Comparison of ENCODE assay signal across 17 mouse cellular contexts in the genomic region with DNA sequence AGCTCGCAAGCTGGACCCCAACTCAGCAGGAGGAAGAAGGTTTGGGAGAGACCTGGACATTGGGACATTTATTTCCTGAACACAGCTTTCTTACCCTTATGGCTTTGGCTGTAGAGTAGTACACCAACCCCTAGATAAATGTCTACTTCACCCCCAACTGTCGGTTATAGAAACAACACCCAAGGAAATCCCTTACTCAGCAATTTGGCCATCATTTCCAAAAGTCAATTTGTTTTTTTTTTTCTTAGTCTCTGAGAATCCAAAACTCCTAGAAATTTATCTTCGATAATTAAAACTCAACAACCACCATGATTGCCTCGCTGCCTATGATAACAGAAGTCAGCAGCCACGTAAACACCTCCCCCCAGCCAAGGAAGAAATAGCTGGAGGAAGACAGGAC. TPM values are rescaled to one million over a fixed set of nuclear protein-coding genes. Genes with fewer than 3 reads are reported as not detected.
DNase-seq lines count a peak whose midpoint lies in the region; ATAC-seq and TF ChIP-seq lines count a peak whose summit lies in the region.
"Had no signal": no experiment of that assay in that cellular context is flagged by ENCODE, and none has a peak within 500 bp of the region (broad histone marks: within the 10 kb centered on the region; RNA-seq: fewer than 3 reads in every experiment).

No protein-coding gene starts in this region.

- 59% methylated on average over 5 of the region's 5 CpGs for WGBS in heart, embryonic 12.5 days
- WGBS in kidney, embryonic 15.5 days, result 49% methylated on average over 5 of the region's 5 CpGs
- 79% methylated on average over 5 of the region's 5 CpGs for WGBS in kidney, adult 2 months
- WGBS in intestine, postnatal 0 days, result 57% methylated on average over 5 of the region's 5 CpGs

- peaks cover 89% of the 10 kb centered on the region for H3K4me1 ChIP-seq in heart, embryonic 12.5 days (replicated peaks)
- H3K4me1 ChIP-seq in kidney, embryonic 15.5 days, result peaks cover 95% of the 10 kb centered on the region
- H3K4me1 ChIP-seq in kidney, adult 2 months (ENCODE audit: control insufficient read depth, insufficient read depth, low read length), result peaks cover 29% of the 10 kb centered on the region
- peaks cover 0 to 29% of the 10 kb centered on the region in 2 experiments; a peak in 2 of 4 replicates for H3K4me1 ChIP-seq in CH12.LX (ENCODE audit: control insufficient read depth in 1 of 2, insufficient read depth in 2 of 2)
- H3K4me1 ChIP-seq in intestine, postnatal 0 days (replicated peaks; ENCODE audit: control insufficient read depth, insufficient read depth, low read length), result peaks cover 26% of the 10 kb centered on the region

- peak overlapping the region; percentile 46; the same call in 1 of the 2 replicates for H3K4me2 ChIP-seq in heart, embryonic 12.5 days
- peak overlapping the region; percentile 18; the same call in 1 of the 2 replicates for H3K4me2 ChIP-seq in kidney, embryonic 15.5 days
- no peak overlapping the region for H3K4me2 ChIP-seq in CH12.LX (ENCODE audit: insufficient read depth, low read depth, poor library complexity, severe bottlenecking)
- H3K4me2 ChIP-seq in intestine, postnatal 0 days (replicated peaks; ENCODE audit: low read depth), result 0 out of 2 replicates have a peak overlapping the region, but pooled peaks have one; percentile 31
- H3K4me2 ChIP-seq: embryonic facial prominence, embryonic 12.5 days; forebrain, embryonic 15.5 days; hindbrain, embryonic 15.5 days had no signal

- dilution Hi-C loops in CH12.LX (cut with MboI; ENCODE audit: extremely low pct_ligation_motif_present, extremely low pct_unique_long_range_greater_than_20kb, low sequenced_read_pairs), result no loop called here

- no peak for TF ChIP-seq POLR2A in kidney, adult 2 months (IDR thresholded peaks at IDR 0.05; ENCODE audit: low read depth, low read length)
- no peak for TF ChIP-seq POLR2A in CH12.LX (IDR thresholded peaks at IDR 0.05; ENCODE audit: low read depth, low read length)

- no peak for TF ChIP-seq CTCF in kidney, adult 2 months (conservative IDR thresholded peaks at IDR 0.05; ENCODE audit: insufficient read depth, insufficient read length, low read depth, low read length)
- TF ChIP-seq CTCF in CH12.LX (conservative IDR thresholded peaks at IDR 0.05 in 1 of 2, IDR thresholded peaks at IDR 0.05 in 1 of 2; ENCODE audit: low read depth in 2 of 2, low read length in 2 of 2), result no peak
- TF ChIP-seq CTCF in intestine, postnatal 0 days (IDR thresholded peaks at IDR 0.05; ENCODE audit: low read depth), result no peak

- in situ Hi-C loops in CH12.LX (cut with MboI; ENCODE audit: low pct_ligation_motif_present, low pct_unique_long_range_greater_than_20kb, low sequenced_read_pairs), result no loop called here

- H3K27ac ChIP-seq in heart, embryonic 12.5 days (ENCODE audit: poor library complexity, severe bottlenecking), result no peak overlapping the region
- H3K27ac ChIP-seq in kidney, embryonic 15.5 days, result peak overlapping the region; percentile 42; the same call in 1 of the 2 replicates
- no peak overlapping the region for H3K27ac ChIP-seq in kidney, adult 2 months (ENCODE audit: insufficient read depth, low read depth, low read length)
- no peak overlapping the region for H3K27ac ChIP-seq in CH12.LX (ENCODE audit: insufficient read depth, low read depth)
- no peak overlapping the region for H3K27ac ChIP-seq in intestine, postnatal 0 days (ENCODE audit: low read depth, low read length)
- H3K27ac ChIP-seq: embryonic facial prominence, embryonic 12.5 days; forebrain, embryonic 15.5 days; hindbrain, embryonic 15.5 days had no signal

- no peak overlapping the region for H3K4me3 ChIP-seq in heart, embryonic 12.5 days
- no peak overlapping the region for H3K4me3 ChIP-seq in kidney, embryonic 15.5 days (replicated peaks)
- no peak overlapping the region for H3K4me3 ChIP-seq in kidney, adult 2 months (ENCODE audit: insufficient read depth, low read depth, low read length)
- H3K4me3 ChIP-seq in CH12.LX (replicated peaks in 1 of 3; ENCODE audit: low read depth in 2 of 3, low read length in 2 of 3, poor library complexity in 1 of 3), result no peak overlapping the region
- H3K4me3 ChIP-seq in intestine, postnatal 0 days (ENCODE audit: low read depth, low read length), result no peak overlapping the region
- H3K4me3 ChIP-seq: embryonic facial prominence, embryonic 12.5 days; forebrain, embryonic 15.5 days; hindbrain, embryonic 15.5 days had no signal

- peaks cover 8% of the 10 kb centered on the region for H3K36me3 ChIP-seq in heart, embryonic 12.5 days
- no peaks in the 10 kb centered on the region for H3K36me3 ChIP-seq in kidney, embryonic 15.5 days
- no peaks in the 10 kb centered on the region for H3K36me3 ChIP-seq in kidney, adult 2 months (ENCODE audit: control insufficient read depth, insufficient read depth, low read length)
- no peaks in the 10 kb centered on the region for H3K36me3 ChIP-seq in CH12.LX (replicated peaks in 1 of 2; ENCODE audit: control insufficient read depth in 1 of 2, insufficient read depth in 1 of 2, low read length in 1 of 2)
- peaks cover 3% of the 10 kb centered on the region; the same call in 1 of the 2 replicates for H3K36me3 ChIP-seq in intestine, postnatal 0 days (ENCODE audit: control insufficient read depth, insufficient read depth)
- H3K36me3 ChIP-seq: embryonic facial prominence, embryonic 12.5 days; forebrain, embryonic 15.5 days; hindbrain, embryonic 15.5 days had no signal

- no peaks in the 10 kb centered on the region for H3K9me3 ChIP-seq in heart, embryonic 12.5 days (replicated peaks)
- no peaks in the 10 kb centered on the region for H3K9me3 ChIP-seq in kidney, embryonic 15.5 days (replicated peaks)
- no peaks in the 10 kb centered on the region for H3K9me3 ChIP-seq in CH12.LX (replicated peaks; ENCODE audit: low read length)
- H3K9me3 ChIP-seq in intestine, postnatal 0 days (ENCODE audit: control insufficient read depth), result no peaks in the 10 kb centered on the region
- H3K9me3 ChIP-seq: embryonic facial prominence, embryonic 12.5 days; forebrain, embryonic 15.5 days; hindbrain, embryonic 15.5 days had no signal

- H3K79me2 ChIP-seq in CH12.LX (replicated peaks; ENCODE audit: control insufficient read depth, extremely low read depth, insufficient read depth, poor library complexity, severe bottlenecking), result no peaks in the 10 kb centered on the region

- H3K27me3 ChIP-seq in heart, embryonic 12.5 days (replicated peaks), result no peaks in the 10 kb centered on the region
- H3K27me3 ChIP-seq in kidney, embryonic 15.5 days, result peaks cover 7% of the 10 kb centered on the region; the same call in 1 of the 2 replicates
- no peaks in the 10 kb centered on the region for H3K27me3 ChIP-seq in kidney, adult 2 months (replicated peaks; ENCODE audit: control insufficient read depth, insufficient read depth, low read length)
- no peaks in the 10 kb centered on the region for H3K27me3 ChIP-seq in CH12.LX (replicated peaks)
- H3K27me3 ChIP-seq in intestine, postnatal 0 days (replicated peaks; ENCODE audit: control insufficient read depth, insufficient read depth, low read length), result no peaks in the 10 kb centered on the region

- no peak for TF ChIP-seq RAD21 in CH12.LX (IDR thresholded peaks at IDR 0.05; ENCODE audit: low read depth, low read length)

- DNase-seq in heart, adult 11 months, result no peak
- no peak for DNase-seq in kidney, adult 2 months
- no peak for DNase-seq in CH12.LX (ENCODE audit: extremely low read depth)
- DNase-seq in urinary bladder, postnatal 36 days (ENCODE audit: low spot score in 2 of 2), result no peak
- DNase-seq: adrenal gland, adult 8-10 months; cerebellum, adult 11 months; cerebellum, adult 9-10 months; cerebellum, postnatal 25 days; gastrocnemius, postnatal 36 days; heart, adult 18-20 months; heart, postnatal 10 days had no signal

- no peak for TF ChIP-seq EP300 in CH12.LX (IDR thresholded peaks at IDR 0.05; ENCODE audit: low read length)

- H3K9ac ChIP-seq in heart, embryonic 12.5 days, result no peak overlapping the region
- H3K9ac ChIP-seq in kidney, embryonic 15.5 days, result no peak overlapping the region
- no peak overlapping the region for H3K9ac ChIP-seq in CH12.LX (ENCODE audit: insufficient read depth, low read depth)
- H3K9ac ChIP-seq in intestine, postnatal 0 days (ENCODE audit: low read depth, low read length), result no peak overlapping the region
- H3K9ac ChIP-seq: embryonic facial prominence, embryonic 12.5 days; forebrain, embryonic 15.5 days; hindbrain, embryonic 15.5 days had no signal

- ATAC-seq in heart, embryonic 12.5 days (ENCODE audit: insufficient number of reproducible peaks, low FRiP score), result no peak
- no peak for ATAC-seq in kidney, embryonic 15.5 days (replicated peaks; ENCODE audit: low FRiP score)
- no peak for ATAC-seq in intestine, postnatal 0 days
- ATAC-seq: forebrain, embryonic 15.5 days had no signal

TF ChIP-seq in CH12.LX, 34 proteins besides CTCF, POLR2A, EP300 and RAD21:
- TF ChIP-seq MEF2A (IDR thresholded peaks at IDR 0.05; ENCODE audit: borderline replicate concordance, low read depth, low read length) (no peak), HCFC1 (IDR thresholded peaks at IDR 0.05; ENCODE audit: low read depth, low read length) (no peak), CHD1 (IDR thresholded peaks at IDR 0.05; ENCODE audit: low read depth, low read length) (no peak), TCF12 (IDR thresholded peaks at IDR 0.05; ENCODE audit: low read depth, low read length) (no peak), GABPA (IDR thresholded peaks at IDR 0.05; ENCODE audit: insufficient replicate concordance, low read depth, low read length) (no peak), JUN (IDR thresholded peaks at IDR 0.05; ENCODE audit: insufficient read depth, low read depth, low read length) (no peak), MAFK (IDR thresholded peaks at IDR 0.05; ENCODE audit: insufficient replicate concordance, low read length) (peak; percentile 91)

RNA-seq across cellular contexts. Expression of a gene that starts 7.3 kb away (rescaled TPM):
- polyA plus RNA-seq in heart, embryonic 12.5 days (2016; fragmentation: Nextera tagmentation; extraction: Ambion mirVana), result 31.0 and 31.8 TPM in 2 replicates
- polyA plus RNA-seq in kidney, embryonic 15.5 days (2015; fragmentation: Nextera tagmentation; extraction: Ambion mirVana), result 19.6 and 23.5 TPM in 2 replicates
- 31.1 and 34.6 TPM in 2 replicates for polyA plus RNA-seq in kidney, adult 2 months (2012; rRNA removed)
- total RNA-seq in CH12.LX (2012; rRNA removed), result 0.04 TPM in 1 of 2 replicates, not detected in the other
- total RNA-seq in CH12.LX (2014; rRNA removed), result not detected in 2 replicates
- not detected in 2 replicates for polyA plus RNA-seq in CH12.LX (2012; ENCODE audit: insufficient read length, low read depth)
- polyA plus RNA-seq in intestine, postnatal 0 days (2015; fragmentation: Nextera tagmentation; extraction: Ambion mirVana), result 7.2 and 7.4 TPM in 2 replicates
